Mouse (Mus musculus): Measurements from ENCODE around the gene Pygm. TPM values are rescaled to one million over a fixed set of nuclear protein-coding genes. Genes with fewer than 3 reads are reported as not detected.

Gene Pygm
- total RNA-seq, 2 experiments from 2014 or later: 28.0 to 37.5 TPM

- DNase-seq (ENCODE audit: low spot score in 2 of 2): no peak
Observed at GRCm38 (mm10) chr19:6407109-6407508, 22.9 kb downstream of the Pygm start.

DNA sequence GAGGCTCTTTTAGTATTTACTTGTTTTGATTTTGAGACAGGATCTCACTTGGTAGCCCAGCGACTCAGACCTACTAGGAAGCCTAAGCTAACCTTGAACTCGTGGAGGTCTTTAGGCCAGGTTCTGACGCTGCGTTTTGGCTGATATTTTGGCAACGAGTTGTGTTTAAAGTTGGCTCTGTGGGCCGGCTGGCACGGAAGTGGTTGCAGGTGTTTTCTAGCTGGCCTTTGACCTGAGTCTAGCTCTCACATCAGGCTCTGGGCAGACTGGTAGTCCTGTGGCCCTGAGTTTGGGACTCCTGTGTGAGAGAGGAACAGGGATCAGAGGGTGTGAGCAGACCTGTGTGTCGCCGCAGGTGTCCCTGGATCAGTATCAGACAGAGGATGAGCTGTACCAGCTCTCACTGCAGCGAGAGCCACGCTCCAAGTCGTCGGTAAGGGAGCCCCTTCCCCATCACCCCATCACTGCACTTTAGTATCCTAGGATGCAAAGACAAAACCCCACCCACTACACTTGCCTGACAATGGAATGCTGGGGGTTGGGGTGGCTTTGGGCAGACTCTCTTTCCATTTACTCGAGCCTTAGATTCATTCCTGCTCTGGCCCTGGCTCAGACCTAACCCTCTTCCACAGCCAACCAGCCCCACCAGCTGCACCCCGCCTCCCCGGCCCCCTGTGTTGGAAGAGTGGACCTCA is 23.8 kb downstream of the Pygm start:
- DNase-seq (ENCODE audit: low spot score in 2 of 2): no peak

DNA sequence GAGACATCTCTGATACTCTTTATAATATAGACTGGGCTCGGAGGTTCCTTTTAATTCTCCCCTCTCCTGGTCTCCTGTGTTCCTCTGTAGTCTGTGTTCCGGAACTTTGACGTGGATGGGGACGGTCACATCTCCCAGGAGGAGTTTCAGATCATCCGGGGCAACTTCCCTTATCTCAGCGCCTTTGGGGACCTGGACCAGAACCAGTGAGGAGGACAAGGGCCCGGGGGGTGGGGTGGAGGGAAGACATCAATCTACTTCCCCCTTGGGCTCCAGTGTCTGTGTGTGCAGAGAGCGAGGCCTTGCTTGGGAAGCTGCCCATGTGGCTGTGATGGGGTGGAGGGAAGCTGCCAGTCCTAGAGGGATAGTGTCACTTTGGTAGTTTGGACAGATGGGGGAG is 24.6 kb downstream of the Pygm start:
- DNase-seq (ENCODE audit: low spot score in 2 of 2): no peak

DNA sequence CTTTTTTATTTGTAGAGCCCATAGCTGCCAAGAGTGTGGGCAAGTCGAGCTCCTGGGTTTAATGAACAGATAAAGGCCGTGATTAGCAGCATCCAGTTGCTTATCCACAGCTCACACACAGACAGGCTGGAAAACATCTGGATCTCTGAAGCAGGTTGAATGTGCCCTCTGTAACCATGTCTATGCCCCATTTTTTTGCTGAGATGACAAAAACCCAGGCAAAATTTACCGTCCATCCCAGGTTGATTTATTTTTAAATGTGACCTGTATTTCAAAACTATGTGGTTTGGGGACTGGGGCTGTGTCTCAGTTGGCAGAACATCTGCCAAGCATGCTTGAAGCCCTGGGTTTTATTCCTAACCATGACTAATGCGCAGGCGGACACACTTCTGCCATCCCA is 25.0 kb downstream of the Pygm start:
- DNase-seq (ENCODE audit: low spot score in 2 of 2): no peak

DNA sequence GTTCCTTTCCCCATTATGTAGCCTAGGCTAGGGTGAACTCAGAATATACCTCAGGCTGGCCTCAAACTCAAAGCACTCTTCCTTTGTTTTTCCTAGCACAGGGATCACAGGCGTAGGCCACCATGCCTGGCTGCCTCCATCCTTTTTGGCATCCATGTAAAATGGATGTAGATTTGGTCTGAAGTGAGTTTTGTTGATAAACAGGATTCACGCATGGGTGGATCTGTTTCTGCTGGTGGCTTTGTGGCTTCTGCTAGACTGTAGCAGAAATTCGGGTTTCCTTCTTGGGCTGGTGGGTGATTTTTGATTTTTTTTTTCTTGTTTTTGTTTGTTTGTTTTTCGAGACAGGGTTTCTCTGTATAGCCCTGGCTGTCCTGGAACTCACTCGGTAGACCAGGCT is 25.7 kb downstream of the Pygm start:
- no peak for DNase-seq (ENCODE audit: low spot score in 2 of 2)

DNA sequence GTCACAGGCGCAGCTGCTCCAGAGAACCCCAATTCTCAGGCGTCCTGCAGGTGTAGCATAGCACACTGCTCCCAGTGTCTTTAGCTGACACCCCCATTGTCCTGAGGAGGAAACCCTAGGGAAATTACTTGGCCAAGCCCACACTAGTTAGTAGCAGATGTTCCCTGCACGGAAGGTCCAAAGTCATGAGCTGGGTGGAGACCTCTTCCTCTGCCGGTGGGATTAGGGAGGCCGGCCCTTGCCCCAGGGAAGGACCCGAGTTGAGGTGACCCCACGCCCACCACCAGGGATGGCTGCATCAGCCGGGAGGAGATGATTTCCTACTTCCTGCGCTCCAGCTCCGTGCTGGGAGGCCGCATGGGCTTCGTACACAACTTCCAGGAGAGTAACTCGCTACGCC is 28.6 kb downstream of the Pygm start:
- no peak for DNase-seq (ENCODE audit: low spot score in 2 of 2)

- DNase-seq (ENCODE audit: low spot score in 2 of 2): no peak
Observed at GRCm38 (mm10) chr19:6415454-6415853, 31.3 kb downstream of the Pygm start.

- DNase-seq (ENCODE audit: low spot score in 2 of 2): peak; percentile 63 to 73
Observed at GRCm38 (mm10) chr19:6416124-6416770, 32.0 kb downstream of the Pygm start.

- DNase-seq (ENCODE audit: low spot score in 2 of 2): no peak
Observed at GRCm38 (mm10) chr19:6416894-6417761, 32.9 kb downstream of the Pygm start.

GRCm38 (mm10) chr19:6418233-6418879 is 34.2 kb downstream of the Pygm start, which contains the start of gene Nrxn2:
Nrxn2 (plus strand) TSS chr19:6418731.
- peak; percentile 92 to 95 for DNase-seq (ENCODE audit: low spot score in 2 of 2)

DNA sequence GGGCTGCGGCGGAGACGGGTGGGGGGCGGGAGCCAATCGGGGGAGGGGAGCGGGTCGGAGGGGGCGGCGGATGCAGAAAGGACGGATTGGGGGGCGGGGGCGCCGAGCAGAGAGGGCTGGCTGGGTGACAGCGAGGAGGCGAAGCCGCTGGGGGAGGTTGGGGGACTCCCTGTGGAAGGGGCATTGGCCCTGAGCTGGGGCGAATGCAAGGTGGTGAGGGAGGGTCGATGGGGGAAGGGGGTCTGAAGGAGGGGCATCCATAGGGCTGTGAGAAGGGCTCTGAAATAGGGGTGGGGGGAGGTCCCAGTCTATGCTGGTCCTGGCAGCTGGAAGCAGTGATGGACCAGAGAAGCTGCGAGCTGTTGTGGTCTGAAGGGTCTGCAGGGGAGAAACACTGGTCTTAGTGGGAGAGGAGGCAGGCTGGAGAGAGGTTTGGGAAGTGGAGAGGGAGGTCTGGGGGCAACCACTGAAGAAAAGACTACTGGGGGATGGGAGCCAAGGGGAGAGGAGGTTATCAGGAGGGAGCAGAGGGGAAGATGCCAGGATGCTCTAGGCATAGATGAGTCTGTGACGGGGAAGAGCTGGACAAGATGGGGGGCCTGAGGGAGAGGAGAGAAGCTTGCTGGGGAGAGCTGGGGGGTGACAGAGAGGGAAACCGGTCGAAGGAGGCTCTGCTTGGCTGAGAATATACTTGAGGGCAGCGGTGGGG is 34.9 kb downstream of the Pygm start:
- DNase-seq (ENCODE audit: low spot score in 2 of 2): no peak

DNA sequence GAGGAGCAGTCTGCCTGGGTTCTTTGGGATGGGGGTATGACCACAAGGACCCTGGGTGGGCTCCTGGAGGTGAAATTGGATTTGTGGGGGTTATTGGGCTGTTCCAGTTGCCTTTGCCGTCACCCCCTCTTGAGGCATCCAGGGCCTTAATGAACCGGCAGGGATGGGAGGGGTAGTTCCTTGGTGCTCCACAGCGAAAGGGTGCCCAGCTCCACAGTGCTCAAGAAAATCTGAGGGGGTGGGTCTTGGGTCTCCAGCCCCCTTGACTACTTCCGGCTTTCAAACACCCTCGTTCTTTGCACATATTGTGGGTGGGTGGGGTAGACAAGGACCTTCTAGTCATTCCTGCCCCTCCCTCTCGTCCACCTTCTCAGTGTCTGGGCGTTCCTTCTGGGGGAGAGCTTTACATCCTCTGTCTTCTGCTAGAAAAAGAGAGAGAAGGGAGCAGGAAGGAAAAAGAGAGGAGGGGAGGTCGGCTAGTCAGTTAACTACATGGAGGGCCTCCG is 35.7 kb downstream of the Pygm start:
- DNase-seq (ENCODE audit: low spot score in 2 of 2): no peak

GRCm38 (mm10) chr19:6420481-6421210 is 36.4 kb downstream of the Pygm start:
- DNase-seq (ENCODE audit: low spot score in 2 of 2): no peak

- no peak for DNase-seq (ENCODE audit: low spot score in 2 of 2)
Observed at GRCm38 (mm10) chr19:6421211-6421590, 37.0 kb downstream of the Pygm start.

DNA sequence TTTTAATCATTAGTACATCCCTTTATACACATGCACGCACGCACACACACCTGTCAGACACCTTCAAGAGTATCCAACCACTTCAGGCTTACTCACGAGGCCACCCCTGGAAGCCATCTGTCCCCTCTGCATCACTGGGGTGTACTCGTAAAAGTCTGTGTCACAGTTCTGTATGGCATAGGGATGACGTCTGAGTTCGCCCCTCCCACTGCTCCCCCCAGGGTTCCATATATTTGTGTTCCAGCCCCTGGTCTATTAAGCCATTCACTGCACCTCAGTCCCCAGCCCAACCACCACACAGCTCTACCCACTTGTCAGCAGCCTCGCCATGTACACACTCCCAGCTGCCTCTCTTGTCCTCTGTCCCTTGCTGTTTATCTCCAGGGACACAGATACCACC is 37.8 kb downstream of the Pygm start:
- no peak for DNase-seq (ENCODE audit: low spot score in 2 of 2)

GRCm38 (mm10) chr19:6423241-6423640 is 39.0 kb downstream of the Pygm start:
- DNase-seq (ENCODE audit: low spot score in 2 of 2): no peak

GRCm38 (mm10) chr19:6424137-6424881 is 40.1 kb downstream of the Pygm start:
- DNase-seq (ENCODE audit: low spot score in 2 of 2): no peak

DNA sequence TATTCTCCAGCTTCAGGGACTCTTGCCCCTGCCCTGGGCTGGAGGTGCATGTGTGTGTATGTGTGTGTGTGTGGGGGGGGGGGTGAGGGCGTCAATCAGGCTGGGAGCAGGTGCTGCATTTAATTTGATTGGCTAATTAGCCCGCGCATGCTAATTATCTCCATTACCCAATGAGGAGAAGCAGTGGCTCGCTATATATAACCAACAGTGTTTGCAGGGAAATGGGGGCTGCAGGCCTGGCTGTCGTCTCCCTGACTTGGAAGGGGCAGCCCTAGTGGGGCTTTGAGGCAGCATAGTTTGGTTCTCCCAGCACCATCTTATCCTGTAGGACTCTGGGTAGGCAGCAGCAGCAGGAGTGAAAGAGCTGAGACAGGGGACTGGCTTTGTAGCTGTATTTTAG is 41.4 kb downstream of the Pygm start:
- no peak for DNase-seq (ENCODE audit: low spot score in 2 of 2)

Data from layer of hippocampus, postnatal 14 days (tissue).